Mouse (Mus musculus): ENCODE results near the gene Ttc5. TPM values are rescaled to one million over a fixed set of nuclear protein-coding genes. Genes with fewer than 3 reads are reported as not detected.

Ttc5 gene
- polyA plus RNA-seq (2012) = 8.2 and 26.0 TPM in 2 replicates

DNA sequence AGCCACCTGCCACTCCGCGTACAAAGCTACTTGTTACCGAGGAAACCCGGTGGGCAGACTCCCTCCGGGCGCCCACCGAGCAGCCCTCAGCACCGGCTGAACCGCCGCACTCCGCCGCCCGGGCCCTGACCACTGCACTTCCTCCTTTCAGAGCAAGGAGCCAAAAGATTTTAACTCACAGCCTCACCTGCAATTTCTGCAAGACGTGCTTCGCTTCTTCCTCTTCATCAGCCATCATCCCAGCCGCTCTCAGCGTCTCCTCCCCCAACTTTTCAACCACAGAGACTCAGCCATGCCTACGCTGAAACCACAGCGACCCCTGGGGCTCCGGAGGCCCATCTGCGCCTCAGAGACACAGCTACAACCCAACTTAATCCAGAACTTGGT lies at the start of gene Ttc5:
Gene Ttc5 (minus strand): TSS at position 269 of the 387 bp plus-strand sequence.
- no peak for TF ChIP-seq GATA1 (IDR thresholded peaks at IDR 0.05; ENCODE audit: low read length)

DNA sequence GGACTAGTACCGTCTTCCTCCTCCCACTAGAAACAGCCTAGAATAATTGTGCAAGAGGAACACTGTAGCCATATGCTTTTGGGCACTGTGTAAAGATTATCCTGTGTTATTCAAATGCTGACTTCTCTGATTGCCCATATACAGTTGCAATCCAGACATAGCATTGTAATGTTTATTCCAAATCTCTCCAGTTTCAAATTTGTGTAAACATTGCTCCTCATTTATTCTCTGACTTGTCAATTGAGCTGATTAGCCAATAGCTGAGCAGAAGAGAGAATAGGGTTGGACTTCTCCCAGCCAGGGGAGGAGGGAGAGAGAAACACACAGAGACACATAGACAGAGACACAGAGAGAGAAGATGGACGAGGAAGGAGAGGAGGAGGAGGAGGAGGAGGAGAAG lies 49.1 kb upstream of the Ttc5 start:
- no peak for TF ChIP-seq GATA1 (IDR thresholded peaks at IDR 0.05; ENCODE audit: low read length)

- TF ChIP-seq GATA1 (IDR thresholded peaks at IDR 0.05; ENCODE audit: low read length) = no peak
These were observed 48.6 kb upstream of the Ttc5 start for GRCm38 (mm10) chr14:50833964-50834363.

- no peak for TF ChIP-seq GATA1 (IDR thresholded peaks at IDR 0.05; ENCODE audit: low read length)
These were observed 44.6 kb upstream of the Ttc5 start for GRCm38 (mm10) chr14:50829878-50830277.

DNA sequence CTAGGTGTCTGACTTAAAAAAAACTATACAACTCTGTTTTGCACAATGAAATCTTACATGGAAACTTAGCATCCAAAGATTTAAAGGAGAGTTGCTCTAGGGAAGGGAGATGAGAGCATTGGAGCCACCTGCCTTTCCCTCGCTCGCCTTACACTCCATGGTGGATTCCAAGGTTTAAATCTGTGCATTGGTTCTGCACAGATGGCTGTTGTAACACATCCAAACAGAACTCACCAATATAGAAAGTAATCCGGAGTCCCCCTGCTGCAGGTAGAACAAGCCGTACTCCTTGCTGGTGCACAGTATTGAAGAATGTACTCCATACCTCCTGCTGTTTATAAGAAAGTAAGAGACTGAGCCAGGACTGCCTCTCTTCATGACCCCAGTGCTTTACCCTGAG lies 41.3 kb upstream of the Ttc5 start:
- TF ChIP-seq GATA1 (IDR thresholded peaks at IDR 0.05; ENCODE audit: low read length) = no peak

GRCm38 (mm10) chr14:50824219-50824618 lies 38.9 kb upstream of the Ttc5 start:
- no peak for TF ChIP-seq GATA1 (IDR thresholded peaks at IDR 0.05; ENCODE audit: low read length)

- no peak for TF ChIP-seq GATA1 (IDR thresholded peaks at IDR 0.05; ENCODE audit: low read length)
These were observed 37.9 kb upstream of the Ttc5 start for GRCm38 (mm10) chr14:50823240-50823639.

DNA sequence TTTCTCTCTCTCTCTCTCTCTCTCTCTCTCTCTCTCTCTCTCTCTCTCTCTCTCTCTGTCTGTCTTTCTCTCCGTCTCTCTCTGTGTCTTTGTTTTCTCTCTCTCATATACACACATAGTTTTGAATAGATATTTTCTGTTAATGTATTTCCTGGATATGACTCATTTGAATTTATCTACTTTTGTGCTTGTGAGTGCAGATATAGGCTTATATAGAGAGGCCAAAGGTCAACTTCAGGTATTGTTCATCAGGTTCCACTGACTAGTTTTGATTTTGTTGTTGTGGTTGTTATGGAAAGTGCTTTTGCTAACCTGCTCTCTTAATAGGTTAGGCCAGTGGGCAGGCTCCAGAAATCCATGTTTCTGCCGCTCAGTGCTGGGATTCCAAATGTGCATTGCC lies 27.7 kb upstream of the Ttc5 start:
- TF ChIP-seq GATA1 (IDR thresholded peaks at IDR 0.05; ENCODE audit: low read length) = no peak

- TF ChIP-seq GATA1 (IDR thresholded peaks at IDR 0.05; ENCODE audit: low read length) = no peak
These were observed 22.3 kb upstream of the Ttc5 start, which contains the start of the genes Ccnb1ip1 and Parp2 for GRCm38 (mm10) chr14:50807487-50808072. Ccnb1ip1 (minus strand) TSS chr14:50807732. Parp2 (plus strand) TSS chr14:50807841.

DNA sequence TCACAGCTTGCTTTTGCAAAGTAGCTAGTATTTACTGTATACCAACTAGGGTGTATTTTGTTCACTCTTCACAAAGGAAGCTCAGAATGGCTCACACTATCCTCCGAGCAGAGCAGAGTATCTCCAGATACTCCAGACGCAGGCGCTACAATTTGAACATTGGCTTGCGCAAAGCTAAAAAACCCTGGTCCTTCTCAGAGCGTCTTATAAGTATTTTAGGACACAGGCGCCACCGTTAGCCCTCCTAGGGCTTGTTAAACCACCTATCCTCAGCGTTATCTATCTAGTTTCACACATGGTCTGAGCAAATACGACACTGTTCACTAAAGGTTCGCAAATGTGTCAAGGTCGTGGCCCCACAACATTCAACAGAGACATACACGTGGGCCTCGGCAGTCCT lies 19.4 kb upstream of the Ttc5 start:
- TF ChIP-seq GATA1 (IDR thresholded peaks at IDR 0.05; ENCODE audit: low read length) = no peak

- TF ChIP-seq GATA1 (IDR thresholded peaks at IDR 0.05; ENCODE audit: low read length) = no peak
These were observed 17.7 kb upstream of the Ttc5 start for GRCm38 (mm10) chr14:50802843-50803562.

DNA sequence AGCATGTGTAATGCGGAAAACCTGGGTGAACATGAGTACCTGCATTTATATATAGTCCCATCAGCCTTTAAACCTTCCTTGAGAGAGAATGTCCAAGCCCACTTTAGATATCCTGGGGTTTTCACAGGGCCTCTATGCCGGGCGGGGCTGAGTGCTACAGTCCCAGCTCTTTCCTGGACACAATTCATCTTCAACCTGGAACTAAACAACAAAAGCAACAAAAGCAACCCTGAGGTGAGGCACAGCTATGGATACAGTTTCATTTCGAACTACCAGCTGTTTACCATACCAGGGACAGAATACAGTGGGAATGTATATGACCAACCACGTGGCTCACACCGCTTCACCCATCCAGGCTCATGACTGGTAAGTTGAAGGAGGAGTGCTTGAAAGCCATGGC lies 17.1 kb upstream of the Ttc5 start:
- no peak for TF ChIP-seq GATA1 (IDR thresholded peaks at IDR 0.05; ENCODE audit: low read length)

- TF ChIP-seq GATA1 (IDR thresholded peaks at IDR 0.05; ENCODE audit: low read length) = no peak
These were observed 14.4 kb upstream of the Ttc5 start for GRCm38 (mm10) chr14:50799502-50800259.

DNA sequence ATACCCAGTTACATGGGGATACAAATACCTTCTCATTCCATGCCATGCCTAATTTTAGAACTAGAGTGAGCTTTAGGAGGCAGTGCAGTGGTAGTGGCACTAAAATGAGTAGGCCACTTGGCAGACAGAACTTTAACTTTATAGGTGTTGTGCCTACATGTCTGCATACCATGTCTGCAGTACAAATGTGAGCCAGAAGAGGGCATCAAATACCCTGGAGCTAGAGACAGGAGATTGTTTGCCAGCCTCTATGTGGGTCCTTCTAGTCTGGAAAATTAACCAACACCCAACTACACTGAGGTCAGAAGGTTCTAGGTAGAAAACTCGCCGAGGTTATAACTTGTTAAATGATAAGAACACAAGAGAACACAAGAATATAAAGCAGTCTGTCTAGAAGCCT lies 13.2 kb upstream of the Ttc5 start:
- no peak for TF ChIP-seq GATA1 (IDR thresholded peaks at IDR 0.05; ENCODE audit: low read length)

DNA sequence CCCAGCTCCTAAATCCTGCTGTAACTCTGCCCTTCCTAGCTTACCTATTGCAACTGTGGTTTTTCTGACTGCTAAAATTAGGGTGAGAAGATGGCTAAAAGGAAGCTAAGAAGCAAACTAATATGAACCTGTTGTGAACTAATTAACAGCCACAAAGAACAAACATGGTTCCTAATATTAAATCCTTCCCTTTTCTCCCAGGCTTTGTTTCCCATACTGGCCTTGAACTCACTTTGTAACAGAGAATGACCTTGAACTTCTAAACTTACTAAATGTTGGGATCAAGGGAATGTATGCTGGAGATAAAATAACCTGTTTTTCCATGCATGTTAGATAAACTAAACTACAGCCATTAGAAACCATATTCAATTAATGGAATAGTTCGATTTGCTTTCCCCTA lies 11.1 kb upstream of the Ttc5 start:
- TF ChIP-seq GATA1 (IDR thresholded peaks at IDR 0.05; ENCODE audit: low read length) = no peak

GRCm38 (mm10) chr14:50795965-50796364 lies 10.6 kb upstream of the Ttc5 start:
- TF ChIP-seq GATA1 (IDR thresholded peaks at IDR 0.05; ENCODE audit: low read length) = no peak
